Mouse (Mus musculus) CD4-positive naive resting alpha-beta T cell, adult 57 days (primary cell): ENCODE measurements around the gene Svs5. TPM values are rescaled to one million over a fixed set of nuclear protein-coding genes. Genes with fewer than 3 reads are reported as not detected.

ENCODE experiments used
- total RNA-seq: library from RNA; stranded (reverse); gene quantifications from one replicate; pipeline ENCODE4 v1.2.4, GENCODE M21; 2023

Gene Svs5
- not detected for total RNA-seq

DNA sequence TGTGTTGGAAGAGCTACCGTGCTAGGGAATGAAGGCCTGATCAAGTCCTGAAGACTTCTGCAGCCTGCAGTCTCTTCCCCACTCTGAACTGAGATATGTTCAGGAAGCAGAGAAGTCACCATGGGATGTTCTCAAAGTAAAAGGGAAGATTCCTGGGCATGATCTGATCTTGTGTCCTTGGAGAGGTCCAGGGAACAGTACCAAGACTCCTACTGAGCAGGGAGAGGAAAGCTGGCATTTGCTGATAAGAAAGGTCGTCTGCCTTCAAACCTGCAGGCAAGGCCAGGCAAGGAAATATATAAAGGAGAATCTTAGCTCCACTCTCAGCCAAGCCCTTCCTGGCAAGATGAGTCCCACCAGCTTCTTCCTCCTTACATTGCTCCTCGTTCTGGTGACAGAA lies at the start of gene Svs5:
Svs5 (plus strand) TSS at position 301 of the 400 bp plus-strand sequence.

DNA sequence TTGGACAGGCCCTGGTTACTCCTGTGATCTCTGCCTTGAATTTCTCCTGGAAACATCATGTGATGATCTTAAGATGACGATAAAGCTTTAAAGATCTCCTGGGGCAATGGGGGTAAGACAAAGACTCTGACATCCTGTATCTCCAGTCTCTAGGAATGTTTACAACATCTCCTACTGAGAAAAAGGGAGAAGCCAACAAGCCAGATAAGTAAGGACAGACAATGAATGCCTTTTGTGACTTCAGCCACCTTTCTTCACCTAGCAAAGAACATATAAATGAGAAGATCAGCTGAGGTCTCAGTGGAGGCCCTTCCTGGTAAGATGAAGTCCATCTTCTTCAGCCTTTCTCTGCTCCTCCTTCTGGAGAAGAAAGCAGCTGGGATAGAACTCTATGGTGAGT lies 43.6 kb upstream of the Svs5 start, which contains the start of gene Svs3a:
Svs3a (plus strand) TSS at position 301 of the 400 bp plus-strand sequence.

DNA sequence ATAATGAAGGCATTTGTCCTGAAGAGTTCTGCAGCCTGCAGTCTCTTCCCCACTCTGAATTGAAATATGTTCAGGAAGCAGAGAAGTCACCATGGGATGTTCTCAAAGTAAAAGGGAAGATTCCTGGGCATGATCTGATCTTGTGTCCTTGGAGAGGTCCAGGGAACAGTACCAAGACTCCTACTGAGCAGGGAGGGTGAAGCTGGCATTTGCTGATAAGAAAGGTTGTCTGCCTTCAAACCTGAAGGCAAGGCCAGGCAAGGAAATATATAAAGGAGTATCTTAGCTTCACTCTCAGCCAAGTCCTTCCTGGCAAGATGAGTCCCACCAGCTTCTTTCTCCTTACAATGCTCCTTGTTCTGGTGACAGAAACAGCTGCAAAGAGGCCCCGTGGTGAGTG lies 16.1 kb upstream of the Svs5 start, which contains the start of gene Svs6:
Svs6 (plus strand) TSS at position 301 of the 400 bp plus-strand sequence.

Other genes with a start within 250 kb of the Svs5 start
- not detected for gene Kcns1, start 161.6 kb upstream of the Svs5 start, total RNA-seq
- not detected for gene Wfdc5, start 150.0 kb upstream of the Svs5 start, total RNA-seq
- not detected for gene Wfdc12, start 142.1 kb upstream of the Svs5 start, total RNA-seq
- not detected for gene Wfdc15a, start 132.6 kb upstream of the Svs5 start, total RNA-seq
- gene Wfdc15b, start 111.1 kb upstream of the Svs5 start, total RNA-seq: not detected
- gene Svs2, start 94.3 kb upstream of the Svs5 start, total RNA-seq: not detected
- gene Svs3b, start 76.1 kb upstream of the Svs5 start, total RNA-seq: not detected
- gene Svs4, start 54.3 kb upstream of the Svs5 start, total RNA-seq: not detected
- gene Svs3a, start 43.5 kb upstream of the Svs5 start, total RNA-seq: not detected
- gene Svs6, start 16.0 kb upstream of the Svs5 start, total RNA-seq: not detected
- 15.5 TPM for gene Slpi, start 56.4 kb downstream of the Svs5 start, total RNA-seq
- gene Rbpjl, start 70.4 kb downstream of the Svs5 start, total RNA-seq: not detected
- gene Matn4, start 72.4 kb downstream of the Svs5 start, total RNA-seq: 0.65 TPM
- 7.3 TPM for gene Sdc4, start 111.1 kb downstream of the Svs5 start, total RNA-seq
- 49.4 TPM for gene Sys1, start 124.2 kb downstream of the Svs5 start, total RNA-seq
- 4.0 TPM for gene Gm20458, start 128.2 kb downstream of the Svs5 start, total RNA-seq
- not detected for gene Trp53tg5, start 141.0 kb downstream of the Svs5 start, total RNA-seq
- gene Dbndd2, start 153.4 kb downstream of the Svs5 start, total RNA-seq: 3.6 TPM
- 61.4 TPM for gene Pigt, start 164.8 kb downstream of the Svs5 start, total RNA-seq
- gene Wfdc2, start 229.7 kb downstream of the Svs5 start, total RNA-seq: 1.9 TPM
- gene Spint3, start 240.7 kb downstream of the Svs5 start, total RNA-seq: not detected